Mouse (Mus musculus) stomach, embryonic 14.5 days (tissue): ENCODE measurements at regions not wholly inside any gene's neighbourhood (a gene's known extent, or its start where the extent isn't known, plus 50 kb on each side); places are given as distances from the start of the nearest gene placed in this dataset.

Experiments used
- ATAC-seq: fragments of 200-750 bp; cut with Nextera tagmentation; 2 replicates; pipeline ENCODE4 v1.8.0; 2017; ENCODE audit warnings: low read depth, moderate TSS enrichment; ENCODE audit not compliant: insufficient number of reproducible peaks, insufficient read depth, low FRiP score
- H3K27ac ChIP-seq: fragments of 300-500 bp; sonication (generic); 2 replicates; pipeline ENCODE4 v1.5.1; 2014; ENCODE audit warnings: mild to moderate bottlenecking, low read length, moderate library complexity, mixed read lengths
- H3K27me3 ChIP-seq: fragments of 300-500 bp; sonication (generic); 2 replicates; pipeline ENCODE4 v1.6.1; 2014; ENCODE audit warnings: low read length, control low read depth, mixed read lengths; ENCODE audit not compliant: control insufficient read depth, insufficient read depth
- H3K36me3 ChIP-seq: fragments of 300-500 bp; sonication (generic); 2 replicates; pipeline ENCODE4 v1.6.1; 2014; ENCODE audit warnings: mild to moderate bottlenecking, control low read depth, low read length, moderate library complexity, mixed read lengths; ENCODE audit not compliant: control insufficient read depth, insufficient read depth
- H3K4me1 ChIP-seq: fragments of 300-500 bp; sonication (generic); 2 replicates; pipeline ENCODE4 v1.6.1; 2014; ENCODE audit warnings: low read length, control low read depth, mixed read lengths; ENCODE audit not compliant: control insufficient read depth, insufficient read depth
- H3K4me2 ChIP-seq: fragments of 300-500 bp; sonication (generic); replicated peaks from 2 replicates; pipeline ENCODE4 v1.6.1; 2014; ENCODE audit warnings: low read depth, low read length, control low read depth
- H3K4me3 ChIP-seq: fragments of 300-500 bp; sonication (generic); 2 replicates; pipeline ENCODE4 v1.5.1; 2014; ENCODE audit warnings: low read depth, low read length, control low read depth
- H3K9ac ChIP-seq: fragments of 300-500 bp; sonication (generic); replicated peaks from 2 replicates; pipeline ENCODE4 v1.6.1; 2014; ENCODE audit warnings: low read depth, mild to moderate bottlenecking, control low read depth, low read length, moderate library complexity, mixed read lengths
- H3K9me3 ChIP-seq: fragments of 300-500 bp; sonication (generic); 2 replicates; pipeline ENCODE4 v1.6.1; 2016; ENCODE audit warnings: low read depth, low read length, control low read depth; ENCODE audit not compliant: control insufficient read depth
- WGBS: fragments of 180-500 bp; shearing (Covaris S2); extraction: QIAGEN DNeasy Blood & Tissue Kit; methylation state at CpG from one replicate; pipeline ENCODE4 v1.1.7; 2014; 5-methylcytosine and 5-hydroxymethylcytosine counted together

DNA sequence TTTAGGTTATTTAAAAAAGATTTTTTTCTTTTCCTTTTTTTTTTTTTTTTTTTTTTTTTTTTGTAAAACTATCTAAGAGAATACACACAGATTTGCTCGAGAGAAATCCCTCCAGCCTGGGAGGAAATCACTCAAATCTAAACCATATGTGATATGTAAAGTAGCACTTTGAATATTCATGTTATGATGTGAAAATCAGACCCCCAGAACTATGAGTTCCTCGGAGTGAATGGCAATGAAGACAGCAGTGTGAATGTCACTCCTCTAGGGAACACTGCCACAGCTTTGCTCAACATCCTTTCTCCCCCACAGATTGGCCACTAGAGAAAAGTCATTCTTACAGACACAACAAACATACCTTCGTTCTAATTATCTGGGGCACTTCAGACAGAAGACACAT lies 217.8 kb upstream of the Ddx18 start:
- H3K4me1 ChIP-seq, result no peaks in the 10 kb centered on the region
- H3K27ac ChIP-seq, result no peak overlapping the region
- H3K4me2 ChIP-seq, result no peak overlapping the region
- H3K9me3 ChIP-seq, result no peaks in the 10 kb centered on the region
- H3K9ac ChIP-seq, result no peak overlapping the region
- H3K36me3 ChIP-seq, result no peaks in the 10 kb centered on the region
- no peak overlapping the region for H3K4me3 ChIP-seq
- no peaks in the 10 kb centered on the region for H3K27me3 ChIP-seq
- WGBS, result 60% methylated on average over 3 of the region's 3 CpGs
- ATAC-seq, result no peak

GRCm38 (mm10) chr1:121773988-121774387 lies 206.2 kb upstream of the Ddx18 start:
- no peaks in the 10 kb centered on the region for H3K9me3 ChIP-seq
- H3K9ac ChIP-seq, result no peak overlapping the region
- no peaks in the 10 kb centered on the region for H3K4me1 ChIP-seq
- 96% methylated on average over 2 of the region's 2 CpGs for WGBS
- H3K4me2 ChIP-seq, result no peak overlapping the region
- no peak overlapping the region for H3K27ac ChIP-seq
- no peak overlapping the region for H3K4me3 ChIP-seq
- no peak for ATAC-seq
- H3K27me3 ChIP-seq, result no peaks in the 10 kb centered on the region
- no peaks in the 10 kb centered on the region for H3K36me3 ChIP-seq

DNA sequence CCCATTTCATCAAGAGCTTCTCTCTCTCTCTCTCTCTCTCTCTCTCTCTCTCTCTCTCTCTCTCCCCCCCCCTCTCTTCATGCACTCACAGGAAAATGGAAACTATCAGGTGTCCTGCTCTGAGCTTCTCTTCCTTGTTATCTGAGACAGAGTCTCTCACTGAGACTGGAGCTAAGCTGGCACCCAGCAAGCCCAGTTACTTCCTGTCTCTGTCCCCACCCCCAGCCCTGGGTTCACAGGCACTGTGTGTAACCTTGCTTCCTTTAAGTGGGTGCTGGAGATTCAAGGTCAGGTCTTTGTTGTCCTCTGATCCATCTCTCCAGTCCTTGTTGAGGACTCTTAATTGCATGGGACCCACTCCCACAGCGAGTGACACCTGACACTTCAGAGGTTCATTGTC lies 203.7 kb upstream of the Ddx18 start:
- WGBS, result 83% methylated on average over 1 of the region's 1 CpGs
- no peak for ATAC-seq
- Histone ChIP-seq H3K27ac (no peak overlapping the region), H3K36me3 (no peaks in the 10 kb centered on the region), H3K9me3 (no peaks in the 10 kb centered on the region), H3K4me2 (no peak overlapping the region), H3K27me3 (no peaks in the 10 kb centered on the region), H3K4me3 (no peak overlapping the region), H3K9ac (no peak overlapping the region), H3K4me1 (no peaks in the 10 kb centered on the region)

DNA sequence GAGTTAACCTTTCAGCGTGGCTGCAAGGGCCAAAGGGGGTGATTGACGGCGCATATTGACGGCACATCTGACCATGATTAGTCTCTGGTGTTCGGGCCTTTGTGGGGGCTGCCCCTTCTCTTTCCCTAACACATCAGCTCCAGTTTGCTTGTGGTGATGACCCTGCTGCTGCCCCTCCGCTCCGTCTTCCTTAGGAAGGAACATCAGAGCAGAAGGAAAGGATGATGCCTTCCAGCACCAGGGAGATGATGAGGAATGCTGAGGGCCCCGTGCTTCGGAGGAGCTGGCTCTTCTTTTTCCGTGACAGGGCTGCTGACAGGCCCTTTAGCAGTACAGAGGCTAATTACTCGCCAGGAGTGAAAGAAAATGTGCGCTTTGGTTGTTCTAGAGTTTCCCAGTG lies 203.1 kb upstream of the Ddx18 start:
- ATAC-seq, result no peak
- Histone ChIP-seq H3K4me1 (no peaks in the 10 kb centered on the region), H3K27ac (no peak overlapping the region), H3K9me3 (no peaks in the 10 kb centered on the region), H3K4me3 (no peak overlapping the region), H3K27me3 (no peaks in the 10 kb centered on the region), H3K9ac (no peak overlapping the region), H3K4me2 (no peak overlapping the region), H3K36me3 (no peaks in the 10 kb centered on the region)
- 34% methylated on average over 12 of the region's 12 CpGs for WGBS

DNA sequence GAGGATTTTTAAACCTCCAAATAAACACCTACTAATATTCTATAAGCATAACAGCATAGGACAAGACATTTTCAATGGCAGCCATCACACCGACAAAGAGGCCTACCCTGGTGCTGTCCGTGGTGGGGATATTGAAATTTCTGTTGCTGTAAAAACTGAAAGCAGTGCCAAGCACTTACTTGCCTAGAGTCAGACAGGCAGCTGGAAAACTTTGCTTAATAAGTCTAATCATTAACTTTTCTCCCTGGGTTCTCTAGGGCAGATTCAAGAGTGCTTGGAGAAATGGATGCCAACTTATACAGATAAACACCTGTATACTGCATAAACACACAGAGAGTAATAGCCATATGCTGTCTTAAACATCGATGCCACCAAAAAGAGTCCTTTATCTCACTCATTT lies 192.3 kb upstream of the Ddx18 start:
- Histone ChIP-seq H3K9ac (no peak overlapping the region), H3K4me2 (no peak overlapping the region), H3K4me3 (no peak overlapping the region), H3K27me3 (no peaks in the 10 kb centered on the region), H3K9me3 (no peaks in the 10 kb centered on the region), H3K27ac (no peak overlapping the region), H3K36me3 (no peaks in the 10 kb centered on the region), H3K4me1 (no peaks in the 10 kb centered on the region)
- WGBS, result 80% methylated on average over 3 of the region's 3 CpGs
- ATAC-seq, result no peak

GRCm38 (mm10) chr1:121745181-121745580 lies 177.4 kb upstream of the Ddx18 start:
- Histone ChIP-seq H3K4me3 (no peak overlapping the region), H3K9me3 (no peaks in the 10 kb centered on the region), H3K27me3 (no peaks in the 10 kb centered on the region), H3K4me1 (no peaks in the 10 kb centered on the region), H3K27ac (no peak overlapping the region), H3K9ac (no peak overlapping the region), H3K4me2 (no peak overlapping the region), H3K36me3 (no peaks in the 10 kb centered on the region)
- no peak for ATAC-seq
- WGBS, result 90% methylated on average over 1 of the region's 1 CpGs

DNA sequence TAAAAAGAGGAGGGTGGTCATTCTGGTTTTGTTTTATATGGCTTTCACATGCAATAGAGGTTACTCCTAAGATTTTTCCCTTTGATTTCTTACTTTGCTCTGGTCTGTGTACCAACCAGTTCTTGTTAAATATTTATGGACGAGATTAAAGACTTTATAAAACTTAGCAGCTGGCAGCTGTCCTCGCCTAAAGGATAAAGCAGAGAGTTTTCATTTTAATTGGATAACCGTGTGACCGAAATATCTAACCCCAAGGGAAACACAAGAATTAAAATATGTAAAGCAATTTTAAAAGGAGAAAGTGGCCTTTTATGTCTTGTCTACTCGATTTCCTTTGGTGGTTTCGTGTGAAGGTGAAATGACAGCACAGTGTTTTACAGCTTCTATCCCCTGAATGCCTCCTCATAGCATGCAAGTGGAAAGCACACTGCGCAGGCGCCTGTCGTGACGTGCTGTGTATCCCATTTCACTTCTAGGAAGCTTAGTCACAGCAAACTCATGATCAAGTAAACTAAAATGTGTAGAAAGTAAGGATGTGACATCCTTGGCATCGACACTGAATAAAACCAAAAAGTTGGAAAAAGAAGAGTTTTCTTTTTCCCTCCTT lies 167.4 kb upstream of the Ddx18 start:
- Histone ChIP-seq H3K9ac (no peak overlapping the region), H3K27me3 (no peaks in the 10 kb centered on the region), H3K4me3 (no peak overlapping the region), H3K9me3 (no peaks in the 10 kb centered on the region), H3K36me3 (no peaks in the 10 kb centered on the region), H3K27ac (no peak overlapping the region), H3K4me1 (no peaks in the 10 kb centered on the region), H3K4me2 (no peak overlapping the region)
- WGBS, result 71% methylated on average over 11 of the region's 11 CpGs
- no peak for ATAC-seq

- Histone ChIP-seq H3K9ac (no peak overlapping the region), H3K36me3 (no peaks in the 10 kb centered on the region)
- no peak for ATAC-seq
Measured at GRCm38 (mm10) chr1:121734456-121735112, 166.8 kb upstream of the Ddx18 start.

GRCm38 (mm10) chr1:121709317-121709860 lies 141.6 kb upstream of the Ddx18 start:
- Histone ChIP-seq H3K4me2 (no peak overlapping the region), H3K36me3 (no peaks in the 10 kb centered on the region), H3K4me3 (no peak overlapping the region), H3K9me3 (no peaks in the 10 kb centered on the region), H3K27ac (no peak overlapping the region), H3K9ac (no peak overlapping the region), H3K4me1 (no peaks in the 10 kb centered on the region), H3K27me3 (no peaks in the 10 kb centered on the region)
- 70% methylated on average over 9 of the region's 9 CpGs for WGBS
- ATAC-seq, result no peak

More at GRCm38 (mm10) chr1:121734456-121735112, 166.8 kb upstream of the Ddx18 start:
- Histone ChIP-seq H3K27ac (no peak overlapping the region), H3K27me3 (no peaks in the 10 kb centered on the region), H3K9me3 (no peaks in the 10 kb centered on the region), H3K4me1 (no peaks in the 10 kb centered on the region), H3K4me2 (no peak overlapping the region), H3K4me3 (no peak overlapping the region)
- WGBS, result 74% methylated on average over 3 of the region's 3 CpGs
